Mouse (Mus musculus) embryonic fibroblast, embryonic 13.5 days (primary cell): Measurements from ENCODE around the gene Prmt9. TPM values are rescaled to one million over a fixed set of nuclear protein-coding genes. Genes with fewer than 3 reads are reported as not detected.

Source experiments
- H3K27ac ChIP-seq: 2 replicates; pipeline ENCODE4 v1.5.1; 2012; ENCODE audit warnings: low read length, control low read depth, inconsistent platforms; ENCODE audit not compliant: insufficient read depth
- H3K4me1 ChIP-seq: 2 replicates; pipeline ENCODE4 v1.6.1; 2011; ENCODE audit warnings: low read length; ENCODE audit not compliant: control insufficient read depth, insufficient read depth
- H3K4me3 ChIP-seq: 2 replicates; pipeline ENCODE4 v1.5.1; 2011; ENCODE audit warnings: mild to moderate bottlenecking, control low read depth, low read length; ENCODE audit not compliant: insufficient read depth
- CTCF ChIP-seq: IDR thresholded peaks from 2 replicates; pipeline ENCODE4 v1.5.1; 2011; ENCODE audit warnings: mild to moderate bottlenecking, control low read depth, low read length, moderate library complexity, borderline replicate concordance; ENCODE audit not compliant: insufficient read depth
- POLR2A ChIP-seq: IDR thresholded peaks from 2 replicates; pipeline ENCODE4 v1.6.1; 2011; ENCODE audit warnings: low read depth, mild to moderate bottlenecking, control low read depth, low read length, moderate library complexity
- polyA plus RNA-seq: library from polyadenylated mRNA; stranded (reverse); fragments of >200 nt; gene quantifications from 2 replicates; pipeline ENCODE4 v1.2.4, GENCODE M21; 2011; ENCODE audit warnings: low read depth; ENCODE audit not compliant: missing spikeins, insufficient read length

Gene Prmt9
- polyA plus RNA-seq, result 14.4 and 14.6 TPM in 2 replicates

DNA sequence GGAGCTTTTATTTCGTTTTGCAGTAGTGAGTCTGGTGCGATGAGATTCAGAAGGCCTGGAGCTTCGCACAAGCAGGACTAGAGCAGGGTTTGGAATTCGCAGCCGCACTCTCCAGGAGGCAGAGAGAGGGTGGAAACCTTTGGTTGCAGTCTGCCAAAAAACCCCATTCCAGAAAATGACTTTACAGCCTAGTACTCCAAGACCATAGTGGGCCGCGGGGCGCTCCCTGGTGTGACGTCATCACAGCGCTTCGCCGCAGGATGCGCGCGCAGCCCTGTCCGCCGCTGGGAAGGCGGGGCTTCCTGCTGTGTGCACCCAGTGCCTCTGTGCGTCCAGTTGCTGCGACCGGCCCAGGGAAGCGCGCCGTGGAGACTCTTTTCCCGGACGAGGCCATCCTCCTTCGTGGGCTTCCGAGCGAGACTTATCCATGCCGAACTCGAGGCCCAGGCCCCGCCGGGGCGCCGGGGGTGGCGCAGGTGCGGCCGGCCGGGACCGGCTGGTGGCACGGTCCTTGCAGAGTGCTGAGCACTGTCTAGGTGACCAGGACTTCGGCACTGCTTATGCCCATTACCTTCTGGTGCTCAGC lies at the start of gene Prmt9:
Gene Prmt9, plus strand, starts transcription at position 277 of the 586 bp plus-strand sequence.
- Histone ChIP-seq H3K27ac (peak within 1 kb of the TSS; percentile 48), H3K4me3 (peak within 1 kb of the TSS; percentile 72), H3K4me1 (no peaks in the 10 kb centered on the region)
- no peak for TF ChIP-seq CTCF
- peak; percentile 94 for TF ChIP-seq POLR2A

DNA sequence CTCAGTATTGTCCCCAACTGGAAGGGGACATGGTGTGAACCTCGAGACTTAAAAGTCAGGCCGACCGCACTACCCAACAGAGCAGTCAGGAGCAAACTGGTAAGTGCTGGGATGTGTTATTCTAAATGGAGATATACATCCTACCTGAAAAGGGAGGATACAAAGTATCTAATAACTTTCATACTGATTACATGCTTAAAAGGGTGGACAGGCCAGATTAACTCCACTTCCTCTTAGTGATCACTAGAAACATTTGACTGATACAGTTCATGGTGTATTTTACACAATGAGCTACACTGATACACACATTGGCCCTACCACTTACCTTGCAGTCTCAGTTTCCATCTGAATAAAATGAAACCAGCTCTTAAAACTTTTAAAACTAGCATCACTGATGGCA lies 48.9 kb upstream of the Prmt9 start:
- H3K4me1 ChIP-seq, result peaks cover 6% of the 10 kb centered on the region; the same call in 1 of the 2 replicates
- TF ChIP-seq CTCF, result no peak
- no peak for TF ChIP-seq POLR2A
- no peak overlapping the region for H3K4me3 ChIP-seq
- H3K27ac ChIP-seq, result no peak overlapping the region

DNA sequence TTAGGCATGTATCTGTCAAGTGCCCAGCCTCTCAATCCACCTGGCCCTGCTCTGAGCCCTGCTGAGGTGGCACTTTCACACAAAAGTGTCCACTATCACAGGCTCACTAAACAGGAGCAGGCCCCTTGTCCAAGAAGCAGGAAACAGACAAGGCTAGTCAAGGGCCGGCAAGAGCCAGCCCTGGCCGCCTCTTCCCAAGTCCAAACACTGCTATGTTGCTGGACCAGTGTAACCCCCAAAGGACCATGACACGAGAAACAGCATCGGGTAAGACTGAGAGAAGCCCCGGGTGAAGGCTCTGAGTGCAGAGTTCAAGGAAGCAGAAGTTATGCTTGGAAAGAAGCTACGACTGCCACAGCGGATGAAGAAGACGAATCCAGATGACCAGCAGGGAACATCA lies 48.1 kb upstream of the Prmt9 start:
- TF ChIP-seq CTCF, result no peak
- no peak for TF ChIP-seq POLR2A
- Histone ChIP-seq H3K27ac (no peak overlapping the region), H3K4me1 (peaks cover 2% of the 10 kb centered on the region; the same call in 1 of the 2 replicates), H3K4me3 (no peak overlapping the region)

DNA sequence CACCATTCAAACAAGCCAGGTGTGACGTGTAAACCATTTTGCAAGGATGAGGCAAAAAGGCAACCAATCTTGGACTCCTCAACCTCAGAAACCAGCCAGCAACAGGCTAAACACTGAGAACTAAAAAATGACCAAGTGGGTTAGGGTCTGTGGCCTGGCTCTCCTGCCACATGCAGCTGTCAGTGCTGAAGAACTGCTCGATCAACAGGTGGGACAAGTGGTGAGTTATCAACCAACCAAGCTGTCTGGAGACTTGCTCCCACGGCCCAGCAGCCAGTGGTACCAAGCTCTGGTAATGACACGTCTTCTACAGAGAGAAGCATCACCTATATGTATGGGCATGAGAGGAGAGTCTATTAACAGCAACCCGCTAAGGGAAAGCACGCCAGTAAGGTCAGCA lies 46.6 kb upstream of the Prmt9 start:
- TF ChIP-seq POLR2A, result no peak
- TF ChIP-seq CTCF, result no peak
- Histone ChIP-seq H3K27ac (no peak overlapping the region), H3K4me1 (peaks cover 9% of the 10 kb centered on the region)

DNA sequence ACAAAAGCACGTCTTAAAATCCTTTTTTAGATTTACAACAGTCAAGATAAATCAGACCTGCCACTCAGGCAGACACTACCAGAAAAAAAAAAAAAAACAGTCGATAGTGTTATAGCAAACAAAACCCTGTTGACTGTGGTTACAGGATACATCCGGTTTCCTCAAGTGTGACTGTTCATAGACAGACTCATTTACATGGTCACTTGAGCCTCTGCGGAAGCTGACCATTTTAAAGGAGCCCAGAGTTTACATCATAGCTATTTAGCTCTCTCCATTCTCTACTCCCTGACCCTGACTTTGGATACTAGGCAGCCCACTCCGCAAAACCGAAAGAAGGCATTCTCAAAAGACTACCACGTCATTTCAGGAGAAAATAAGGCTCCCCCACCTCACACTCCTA lies 42.7 kb upstream of the Prmt9 start:
- Histone ChIP-seq H3K4me1 (peaks cover 12% of the 10 kb centered on the region; the same call in 1 of the 2 replicates), H3K27ac (no peak overlapping the region), H3K4me3 (no peak overlapping the region)
- TF ChIP-seq CTCF, result no peak
- TF ChIP-seq POLR2A, result no peak

More for the DNA sequence above, 46.6 kb upstream of the Prmt9 start:
- H3K4me3 ChIP-seq, result no peak overlapping the region

DNA sequence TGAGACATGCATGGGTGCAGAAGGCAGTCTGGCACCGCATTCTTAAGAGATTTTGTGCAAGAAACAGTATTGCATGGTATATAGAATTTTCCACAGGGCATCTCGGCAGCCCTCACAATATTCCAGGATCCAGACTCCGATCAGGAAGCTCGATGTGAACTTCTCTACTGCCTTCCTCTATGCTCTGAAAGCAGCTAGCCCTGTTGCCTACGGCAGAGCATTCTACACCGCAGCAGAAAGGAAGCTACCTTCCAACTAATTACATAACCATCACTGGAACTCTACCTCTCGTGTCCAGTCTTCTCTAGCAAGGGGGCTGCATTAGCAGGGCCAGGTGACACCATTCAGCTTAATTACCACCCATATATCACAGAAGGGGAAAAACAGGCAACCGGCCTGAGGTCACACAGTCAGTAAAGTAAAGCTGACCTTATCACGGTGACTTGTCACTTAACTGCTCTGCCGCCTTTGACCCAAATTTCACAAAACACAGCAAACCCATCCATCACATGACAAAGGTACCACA lies 41.6 kb upstream of the Prmt9 start:
- Histone ChIP-seq H3K4me3 (no peak overlapping the region), H3K27ac (peak overlapping the region; percentile 12; the same call in 1 of the 2 replicates), H3K4me1 (peaks cover 12% of the 10 kb centered on the region; the same call in 1 of the 2 replicates)
- TF ChIP-seq CTCF (no peak), POLR2A (no peak)

DNA sequence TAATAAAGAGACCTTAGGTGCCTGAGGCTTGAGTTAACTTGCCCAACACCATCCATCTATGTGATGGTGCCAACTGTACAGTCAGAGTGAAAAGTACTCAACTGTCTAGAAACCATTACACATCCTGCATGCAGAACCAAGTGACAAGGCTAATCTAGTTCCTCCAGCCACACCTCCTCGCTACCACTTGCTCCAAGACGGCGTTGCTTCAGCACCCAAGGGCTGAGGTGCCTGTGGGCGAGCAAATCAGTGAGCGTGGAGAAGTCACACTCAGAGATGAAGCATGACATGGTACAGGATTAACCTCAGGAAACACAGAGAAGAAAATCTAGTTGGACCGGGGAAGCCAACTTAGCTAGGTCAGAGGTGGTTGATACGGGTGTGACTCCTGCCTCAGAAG lies 40.2 kb upstream of the Prmt9 start:
- TF ChIP-seq POLR2A, result no peak
- TF ChIP-seq CTCF, result no peak
- H3K27ac ChIP-seq, result no peak overlapping the region
- H3K4me1 ChIP-seq, result peaks cover 18% of the 10 kb centered on the region; the same call in 1 of the 2 replicates
- H3K4me3 ChIP-seq, result no peak overlapping the region

DNA sequence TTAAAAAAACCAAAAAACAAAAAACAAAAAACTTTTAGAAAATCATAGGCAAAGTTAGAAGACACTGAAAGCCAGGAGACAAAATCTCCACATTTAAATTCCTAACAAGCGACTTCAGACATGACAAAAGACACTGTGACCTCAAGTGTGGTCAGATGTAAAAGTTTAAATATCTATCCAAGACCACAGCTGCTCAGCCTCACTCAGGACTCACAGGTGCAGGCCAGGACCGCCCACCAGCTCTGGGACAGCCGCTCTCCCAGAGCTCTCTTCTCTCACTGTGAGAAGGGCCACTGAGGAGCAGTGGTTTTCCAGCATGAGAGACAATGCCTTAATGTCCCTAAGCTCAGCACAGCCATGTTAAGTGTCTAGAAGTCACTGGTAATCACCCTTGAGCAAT lies 38.8 kb upstream of the Prmt9 start:
- Histone ChIP-seq H3K4me3 (no peak overlapping the region), H3K27ac (no peak overlapping the region), H3K4me1 (peaks cover 20% of the 10 kb centered on the region; the same call in 1 of the 2 replicates)
- TF ChIP-seq POLR2A, result no peak
- TF ChIP-seq CTCF, result no peak

DNA sequence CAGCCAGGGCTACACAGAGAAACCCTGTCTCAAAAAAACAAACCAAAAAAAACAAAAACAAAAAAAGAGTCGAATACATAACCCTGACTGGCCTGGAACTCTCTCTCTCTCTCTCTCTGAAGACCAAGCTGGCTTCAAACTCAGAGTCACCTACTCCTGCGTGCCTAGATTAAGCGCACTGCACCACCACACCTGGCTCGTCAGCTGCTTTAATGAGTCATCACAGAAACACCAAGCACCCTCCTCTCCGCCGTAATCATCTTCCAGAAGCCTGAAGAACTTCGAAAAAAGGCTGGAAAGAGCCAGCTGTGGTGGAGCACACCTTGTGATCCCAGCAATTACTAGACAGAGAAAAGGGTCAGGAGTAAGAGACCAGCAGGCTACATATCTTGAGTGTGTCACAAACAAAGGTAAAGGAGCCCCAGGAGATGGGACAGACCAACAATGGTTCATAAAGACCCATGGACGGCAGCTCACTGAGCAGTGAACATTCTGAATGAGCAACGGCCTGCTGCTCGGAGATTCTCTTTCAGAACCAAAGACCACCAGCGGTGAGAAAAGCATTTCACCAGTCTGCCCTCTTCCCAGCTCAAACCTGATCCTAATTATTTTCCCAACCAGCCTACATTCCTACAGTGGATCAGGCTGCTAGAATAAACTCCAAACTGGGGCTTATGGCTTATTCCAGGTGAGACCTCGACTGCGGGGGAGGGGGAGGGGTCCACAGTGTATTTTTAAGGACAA lies 37.3 kb upstream of the Prmt9 start:
- Histone ChIP-seq H3K4me1 (peaks cover 17% of the 10 kb centered on the region; the same call in 1 of the 2 replicates), H3K27ac (no peak overlapping the region), H3K4me3 (no peak overlapping the region)
- TF ChIP-seq CTCF (no peak), POLR2A (no peak)

DNA sequence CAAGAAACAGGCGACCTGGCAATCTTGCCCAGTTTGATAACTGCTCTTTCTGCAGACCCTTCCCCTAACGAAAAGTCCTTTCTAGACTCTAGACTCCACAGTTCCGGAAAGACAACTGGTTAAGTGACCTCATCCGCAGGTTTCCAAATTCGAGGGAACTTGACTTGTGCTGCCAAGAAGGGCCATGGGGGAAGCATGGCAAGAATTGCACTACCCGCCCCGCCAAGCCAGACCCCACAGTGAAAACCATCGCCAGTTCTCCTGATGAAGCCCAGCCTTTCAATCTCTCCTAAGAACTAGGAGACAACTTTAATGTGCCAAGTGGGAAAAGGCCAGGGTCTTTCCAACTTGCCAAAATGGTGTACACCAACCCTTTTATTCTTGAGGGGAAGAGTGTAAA lies 34.0 kb upstream of the Prmt9 start:
- TF ChIP-seq CTCF, result no peak
- no peak for TF ChIP-seq POLR2A
- no peak overlapping the region for H3K4me3 ChIP-seq
- peaks cover 9% of the 10 kb centered on the region; the same call in 1 of the 2 replicates for H3K4me1 ChIP-seq
- H3K27ac ChIP-seq, result no peak overlapping the region
